Mouse (Mus musculus) intestine, embryonic 16.5 days (tissue): Measurements from ENCODE around the gene Slc25a33. TPM values are rescaled to one million over a fixed set of nuclear protein-coding genes. Genes with fewer than 3 reads are reported as not detected.
A peak's percentile ranks its signal among the peaks of the same experiment; 100 is the strongest.
"Not testable (repeated sequence)": the region's sequence is repeated elsewhere in the genome, so short reads cannot be mapped to it uniquely, and the experiment has no call there.

Source experiments
- ATAC-seq: fragments of 200-750 bp; cut with Nextera tagmentation; 2 replicates; pipeline ENCODE4 v1.8.0; 2017; ENCODE audit warnings: moderate TSS enrichment, moderate library complexity
- H3K27ac ChIP-seq: fragments of 300-500 bp; sonication (generic); 2 replicates; pipeline ENCODE4 v1.5.1; 2014; ENCODE audit warnings: mild to moderate bottlenecking, low read length
- H3K27me3 ChIP-seq: fragments of 300-500 bp; sonication (generic); replicated peaks from 2 replicates; pipeline ENCODE4 v1.6.1; 2014; ENCODE audit warnings: low read length, control low read depth, mixed read lengths; ENCODE audit not compliant: control insufficient read depth, insufficient read depth
- H3K36me3 ChIP-seq: fragments of 300-500 bp; sonication (generic); 2 replicates; pipeline ENCODE4 v1.6.1; 2014; ENCODE audit warnings: low read length, control low read depth; ENCODE audit not compliant: control insufficient read depth, insufficient read depth
- H3K4me1 ChIP-seq: fragments of 300-500 bp; sonication (generic); 2 replicates; pipeline ENCODE4 v1.6.1; 2014; ENCODE audit warnings: low read length, control low read depth, mixed read lengths; ENCODE audit not compliant: control insufficient read depth, insufficient read depth
- H3K4me2 ChIP-seq: fragments of 300-500 bp; sonication (generic); 2 replicates; pipeline ENCODE4 v1.6.1; 2014; ENCODE audit warnings: low read depth, low read length, control low read depth
- H3K4me3 ChIP-seq: fragments of 300-500 bp; sonication (generic); 2 replicates; pipeline ENCODE4 v1.5.1; 2014; ENCODE audit warnings: mild to moderate bottlenecking, low read length
- H3K9ac ChIP-seq: fragments of 300-500 bp; sonication (generic); 2 replicates; pipeline ENCODE4 v1.6.1; 2014; ENCODE audit warnings: low read depth, low read length
- H3K9me3 ChIP-seq: fragments of 300-500 bp; sonication (generic); 2 replicates; pipeline ENCODE4 v1.6.1; 2016; ENCODE audit warnings: low read length, control low read depth; ENCODE audit not compliant: control insufficient read depth
- WGBS: fragments of 180-500 bp; shearing (Covaris S2); extraction: QIAGEN DNeasy Blood & Tissue Kit; methylation state at CpG from one replicate; pipeline ENCODE4 v1.1.7; 2014; 5-methylcytosine and 5-hydroxymethylcytosine counted together
- polyA plus RNA-seq: library from polyadenylated mRNA; unstranded; fragments of >200 nt; fragmentation: Nextera tagmentation; extraction: Ambion mirVana; gene quantifications from 2 replicates; pipeline ENCODE4 v1.2.1, GENCODE M21; 2015

Slc25a33 gene
- polyA plus RNA-seq, 1 experiment from 2014 or later, result 9.1 TPM

GRCm38 (mm10) chr4:149773408-149774093, 526 bp downstream of the Slc25a33 start:
- Histone ChIP-seq H3K27me3 (no peaks in the 10 kb centered on the region), H3K27ac (peak overlapping the region; percentile 57; the same call in 1 of the 2 replicates), H3K4me3 (peak overlapping the region; percentile 81), H3K9ac (peak overlapping the region; percentile 81), H3K36me3 (no peaks in the 10 kb centered on the region), H3K9me3 (no peaks in the 10 kb centered on the region), H3K4me2 (peak overlapping the region; percentile 99), H3K4me1 (peaks cover 11% of the 10 kb centered on the region; the same call in 1 of the 2 replicates)
- under 1% methylated on average over 57 of the region's 65 CpGs for WGBS
- ATAC-seq, result peak; percentile 11

DNA sequence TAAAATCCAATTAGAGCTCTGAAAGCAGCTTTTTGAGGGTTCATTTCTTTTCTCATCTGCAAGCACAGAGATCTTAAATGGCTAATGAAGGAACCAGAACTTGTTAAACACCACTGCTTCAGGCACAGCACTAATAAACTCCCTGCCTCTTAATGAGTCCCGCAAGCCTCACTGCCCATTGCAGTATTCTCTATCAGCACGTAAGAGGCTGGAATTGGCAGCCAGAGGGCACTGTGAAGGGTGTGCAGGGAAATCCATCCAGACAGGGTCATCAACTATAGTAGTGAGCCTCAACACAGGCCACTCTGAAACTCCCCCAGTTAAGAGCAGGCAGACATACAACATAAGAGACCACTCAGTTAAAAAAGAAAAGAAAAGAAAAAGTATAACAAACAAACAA, 1.7 kb downstream of the Slc25a33 start:
- H3K9ac ChIP-seq, result no peak overlapping the region
- no peak overlapping the region for H3K4me3 ChIP-seq
- peaks cover 11% of the 10 kb centered on the region; the same call in 1 of the 2 replicates for H3K4me1 ChIP-seq
- no peaks in the 10 kb centered on the region for H3K27me3 ChIP-seq
- 40% methylated on average over 2 of the region's 2 CpGs for WGBS
- H3K4me2 ChIP-seq, result no peak overlapping the region
- ATAC-seq, result no peak
- H3K27ac ChIP-seq, result no peak overlapping the region
- no peaks in the 10 kb centered on the region for H3K9me3 ChIP-seq
- H3K36me3 ChIP-seq, result no peaks in the 10 kb centered on the region

- WGBS, result 85% methylated on average over 5 of the region's 5 CpGs
- H3K36me3 ChIP-seq, result no peaks in the 10 kb centered on the region; the same call in 1 of the 2 replicates
- no peak for ATAC-seq
These were observed 8.9 kb downstream of the Slc25a33 start for GRCm38 (mm10) chr4:149765201-149765600.

DNA sequence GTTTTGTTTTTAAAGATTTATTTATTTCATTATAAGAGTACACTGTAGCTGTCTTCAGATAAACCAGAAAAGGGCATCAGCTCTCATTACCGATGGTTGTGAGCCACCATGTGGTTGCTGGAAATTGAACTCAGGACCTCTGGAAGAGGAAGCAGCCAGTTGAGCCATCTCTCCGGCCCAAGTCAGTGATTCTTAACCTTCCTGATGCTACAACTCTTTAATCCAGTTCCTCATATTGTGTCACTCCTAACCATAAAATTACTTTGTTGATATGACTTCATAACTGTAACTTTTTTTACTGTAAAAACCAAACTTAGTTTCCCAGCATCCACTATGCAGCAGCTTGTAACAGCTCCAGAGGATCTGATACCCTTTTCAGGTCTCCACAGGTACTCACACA, 10.7 kb downstream of the Slc25a33 start:
- no peaks in the 10 kb centered on the region for H3K4me1 ChIP-seq
- H3K36me3 ChIP-seq, result no peaks in the 10 kb centered on the region; the same call in 1 of the 2 replicates
- no peak for ATAC-seq
- no peaks in the 10 kb centered on the region for H3K9me3 ChIP-seq
- no peak overlapping the region for H3K27ac ChIP-seq
- H3K4me3 ChIP-seq, result no peak overlapping the region
- 78% methylated on average over 2 of the region's 2 CpGs for WGBS
- H3K4me2 ChIP-seq, result no peak overlapping the region
- no peaks in the 10 kb centered on the region for H3K27me3 ChIP-seq
- H3K9ac ChIP-seq, result no peak overlapping the region

More at GRCm38 (mm10) chr4:149765201-149765600, 8.9 kb downstream of the Slc25a33 start:
- H3K27me3 ChIP-seq, result no peaks in the 10 kb centered on the region
- H3K27ac ChIP-seq, result no peak overlapping the region
- no peak overlapping the region for H3K4me3 ChIP-seq
- no peaks in the 10 kb centered on the region for H3K9me3 ChIP-seq
- no peak overlapping the region for H3K4me2 ChIP-seq
- no peaks in the 10 kb centered on the region for H3K4me1 ChIP-seq
- H3K9ac ChIP-seq, result no peak overlapping the region

- ATAC-seq, result no peak
- no peak overlapping the region for H3K4me3 ChIP-seq
- no peak overlapping the region for H3K9ac ChIP-seq
- H3K36me3 ChIP-seq, result no peaks in the 10 kb centered on the region; the same call in 1 of the 2 replicates
- no peaks in the 10 kb centered on the region for H3K9me3 ChIP-seq
- H3K4me1 ChIP-seq, result no peaks in the 10 kb centered on the region
- no peaks in the 10 kb centered on the region for H3K27me3 ChIP-seq
- 59% methylated on average over 5 of the region's 5 CpGs for WGBS
- H3K27ac ChIP-seq, result no peak overlapping the region
- no peak overlapping the region for H3K4me2 ChIP-seq
These were observed 14.6 kb downstream of the Slc25a33 start for GRCm38 (mm10) chr4:149759517-149759916.

- no peak for ATAC-seq
- Histone ChIP-seq H3K36me3 (no peaks in the 10 kb centered on the region; the same call in 1 of the 2 replicates), H3K4me2 (no peak overlapping the region), H3K9me3 (no peaks in the 10 kb centered on the region), H3K27me3 (no peaks in the 10 kb centered on the region), H3K9ac (no peak overlapping the region), H3K27ac (no peak overlapping the region), H3K4me1 (no peaks in the 10 kb centered on the region), H3K4me3 (no peak overlapping the region)
- 64% methylated on average over 6 of the region's 6 CpGs for WGBS
These were observed 15.7 kb downstream of the Slc25a33 start for GRCm38 (mm10) chr4:149758423-149758822.

GRCm38 (mm10) chr4:149756546-149756945, 17.5 kb downstream of the Slc25a33 start:
- not testable (repeated sequence) for ATAC-seq, H3K4me1 ChIP-seq, H3K36me3 ChIP-seq, H3K4me3 ChIP-seq, H3K9ac ChIP-seq, H3K9me3 ChIP-seq, H3K27me3 ChIP-seq, H3K27ac ChIP-seq, H3K4me2 ChIP-seq
- WGBS, result 90% methylated on average over 7 of the region's 7 CpGs

DNA sequence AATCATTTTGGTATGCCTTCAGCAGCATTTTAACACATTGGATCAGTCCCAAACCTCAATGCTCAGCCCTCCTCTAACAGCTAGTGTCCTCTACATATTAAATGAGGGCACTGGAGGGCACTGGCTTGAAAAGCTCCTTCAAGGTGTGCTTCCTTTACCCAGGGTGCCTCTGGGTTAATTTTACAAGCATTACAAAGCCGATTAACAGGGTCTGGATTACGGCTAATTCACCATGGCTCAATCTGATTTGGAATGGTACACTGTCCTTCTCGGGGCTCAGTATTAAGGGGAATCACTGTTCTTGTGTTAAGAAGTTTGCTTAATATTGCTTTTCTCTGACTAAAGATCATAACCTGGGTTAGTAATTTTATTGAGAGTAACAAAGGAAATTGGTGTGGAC, 21.2 kb downstream of the Slc25a33 start:
- Histone ChIP-seq H3K4me2 (no peak overlapping the region), H3K36me3 (no peaks in the 10 kb centered on the region), H3K9me3 (no peaks in the 10 kb centered on the region), H3K4me1 (no peaks in the 10 kb centered on the region), H3K9ac (no peak overlapping the region), H3K4me3 (no peak overlapping the region), H3K27ac (no peak overlapping the region), H3K27me3 (no peaks in the 10 kb centered on the region)
- 79% methylated on average over 3 of the region's 3 CpGs for WGBS
- ATAC-seq, result no peak

DNA sequence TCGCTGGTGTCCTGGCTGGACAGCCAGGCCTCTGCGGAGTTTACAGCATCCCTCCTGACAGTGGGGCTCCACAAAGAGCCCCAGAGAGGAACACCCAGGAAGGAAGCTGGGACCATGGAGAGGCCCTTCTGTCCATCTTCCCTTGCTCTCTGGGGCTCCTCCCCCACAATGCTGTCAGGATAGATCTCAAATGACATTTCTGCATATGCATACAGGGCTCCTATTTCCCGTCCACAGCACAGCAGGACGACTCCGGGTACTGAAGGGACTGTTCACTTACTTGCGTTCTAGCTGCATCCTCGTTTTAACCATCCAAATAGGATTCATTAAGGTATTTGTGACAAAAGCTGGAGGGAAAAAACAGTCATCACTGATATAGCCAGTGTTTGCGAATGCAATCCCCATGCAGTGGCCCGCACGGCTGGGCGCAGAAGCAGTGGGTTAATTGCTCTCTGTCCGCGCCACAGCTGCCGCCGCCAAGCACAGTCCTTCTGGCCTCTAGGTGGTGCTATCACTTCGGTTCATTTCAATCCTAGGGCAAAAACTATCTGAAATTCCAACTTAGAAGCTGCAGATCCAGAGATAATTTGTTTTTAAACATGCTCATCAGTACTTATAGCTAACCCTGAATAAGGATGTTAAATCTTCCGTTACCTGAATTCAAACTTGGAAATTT, 21.8 kb downstream of the Slc25a33 start:
- Histone ChIP-seq H3K27me3 (no peaks in the 10 kb centered on the region), H3K4me3 (no peak overlapping the region), H3K9me3 (no peaks in the 10 kb centered on the region), H3K36me3 (no peaks in the 10 kb centered on the region), H3K27ac (no peak overlapping the region), H3K4me1 (no peaks in the 10 kb centered on the region), H3K4me2 (no peak overlapping the region), H3K9ac (no peak overlapping the region)
- 33% methylated on average over 17 of the region's 17 CpGs for WGBS
- no peak; the same call in 1 of the 2 replicates for ATAC-seq
